Mouse (Mus musculus): ENCODE data around the gene Gm20388. TPM values are rescaled to one million over a fixed set of nuclear protein-coding genes. Genes with fewer than 3 reads are reported as not detected.

Gene Gm20388
- polyA plus RNA-seq, 1 experiment from 2014 or later = not detected

GRCm38 (mm10) chr8:120384745-120385144, 474.1 kb downstream of the Gm20388 start:
- peaks cover 27% of the 10 kb centered on the region for H3K4me1 ChIP-seq (replicated peaks; ENCODE audit: control insufficient read depth, insufficient read depth, low read length)
- H3K4me3 ChIP-seq (ENCODE audit: low read length) = no peak overlapping the region
- no peaks in the 10 kb centered on the region for H3K9me3 ChIP-seq (ENCODE audit: control insufficient read depth, low read length)
- H3K9ac ChIP-seq (ENCODE audit: low read length) = no peak overlapping the region
- H3K36me3 ChIP-seq (ENCODE audit: control insufficient read depth, insufficient read depth, low read length) = no peaks in the 10 kb centered on the region
- H3K27ac ChIP-seq (ENCODE audit: low read length) = no peak overlapping the region
- no peak overlapping the region for H3K4me2 ChIP-seq (ENCODE audit: low read depth, low read length)
- H3K27me3 ChIP-seq (ENCODE audit: control insufficient read depth, insufficient read depth, low read depth, low read length) = no peaks in the 10 kb centered on the region
- ATAC-seq (ENCODE audit: low read depth) = no peak

- Histone ChIP-seq H3K9me3 (ENCODE audit: control insufficient read depth, low read length) (no peaks in the 10 kb centered on the region), H3K4me1 (replicated peaks; ENCODE audit: control insufficient read depth, insufficient read depth, low read length) (peaks cover 10% of the 10 kb centered on the region), H3K9ac (ENCODE audit: low read length) (no peak overlapping the region), H3K4me2 (ENCODE audit: low read depth, low read length) (no peak overlapping the region), H3K36me3 (ENCODE audit: control insufficient read depth, insufficient read depth, low read length) (no peaks in the 10 kb centered on the region), H3K27ac (ENCODE audit: low read length) (no peak overlapping the region), H3K4me3 (ENCODE audit: low read length) (no peak overlapping the region), H3K27me3 (ENCODE audit: control insufficient read depth, insufficient read depth, low read depth, low read length) (no peaks in the 10 kb centered on the region)
- ATAC-seq (ENCODE audit: low read depth) = no peak
- 80% methylated on average over 6 of the region's 6 CpGs for WGBS
Observed at GRCm38 (mm10) chr8:120388246-120388645, 477.6 kb downstream of the Gm20388 start.

DNA sequence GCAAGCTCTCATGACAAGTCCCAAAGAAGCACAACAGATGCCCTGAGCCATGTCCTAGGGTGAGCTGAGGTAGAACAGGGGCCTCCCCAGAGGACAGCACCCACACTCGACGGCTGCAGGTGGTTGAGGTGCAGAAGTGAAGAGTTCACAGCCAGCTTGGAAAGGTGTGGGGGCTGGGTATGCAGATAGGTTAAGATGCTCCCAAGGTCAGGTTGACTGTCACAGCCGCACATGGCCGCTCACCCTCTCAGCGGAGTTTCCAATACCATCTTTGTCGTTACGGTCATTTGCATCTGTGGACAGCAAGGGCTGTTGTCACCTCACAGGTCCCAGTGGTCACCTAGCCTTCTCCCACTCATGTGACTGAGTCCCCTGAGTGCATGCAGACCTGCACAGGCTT, 480.0 kb downstream of the Gm20388 start:
- H3K27ac ChIP-seq (ENCODE audit: low read length) = no peak overlapping the region
- no peak overlapping the region for H3K4me3 ChIP-seq (ENCODE audit: low read length)
- no peaks in the 10 kb centered on the region for H3K27me3 ChIP-seq (ENCODE audit: control insufficient read depth, insufficient read depth, low read depth, low read length)
- no peak overlapping the region for H3K9ac ChIP-seq (ENCODE audit: low read length)
- H3K9me3 ChIP-seq (ENCODE audit: control insufficient read depth, low read length) = no peaks in the 10 kb centered on the region
- H3K36me3 ChIP-seq (ENCODE audit: control insufficient read depth, insufficient read depth, low read length) = no peaks in the 10 kb centered on the region
- WGBS = 95% methylated on average over 7 of the region's 7 CpGs
- ATAC-seq (ENCODE audit: low read depth) = no peak
- no peak overlapping the region for H3K4me2 ChIP-seq (ENCODE audit: low read depth, low read length)
- H3K4me1 ChIP-seq (replicated peaks; ENCODE audit: control insufficient read depth, insufficient read depth, low read length) = peaks cover 3% of the 10 kb centered on the region; the same call in 1 of the 2 replicates

DNA sequence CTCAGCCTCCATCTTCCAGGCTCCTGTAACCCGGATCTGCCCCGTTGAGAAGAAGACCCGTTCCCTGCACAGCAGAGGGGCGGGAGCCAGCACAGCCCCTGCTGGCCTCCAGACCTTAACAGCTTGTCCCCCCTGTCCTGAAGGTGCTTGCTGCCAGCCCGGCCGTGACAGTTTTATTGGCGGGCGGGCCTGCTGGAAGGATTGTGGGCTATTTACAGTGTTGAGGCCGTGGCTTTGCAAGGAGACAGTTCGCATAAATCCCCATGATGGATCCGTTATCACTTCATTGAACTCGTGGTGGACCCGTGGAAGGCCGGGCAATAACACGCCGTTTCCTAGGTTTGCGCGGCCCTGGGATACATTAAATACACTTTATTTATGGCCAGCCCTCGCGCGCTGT, 481.2 kb downstream of the Gm20388 start:
- Histone ChIP-seq H3K4me1 (replicated peaks; ENCODE audit: control insufficient read depth, insufficient read depth, low read length) (peaks cover 3% of the 10 kb centered on the region; the same call in 1 of the 2 replicates), H3K4me3 (ENCODE audit: low read length) (no peak overlapping the region), H3K9me3 (ENCODE audit: control insufficient read depth, low read length) (no peaks in the 10 kb centered on the region), H3K27ac (ENCODE audit: low read length) (no peak overlapping the region), H3K27me3 (ENCODE audit: control insufficient read depth, insufficient read depth, low read depth, low read length) (no peaks in the 10 kb centered on the region), H3K9ac (ENCODE audit: low read length) (no peak overlapping the region), H3K4me2 (ENCODE audit: low read depth, low read length) (no peak overlapping the region), H3K36me3 (ENCODE audit: control insufficient read depth, insufficient read depth, low read length) (no peaks in the 10 kb centered on the region)
- no peak for ATAC-seq (ENCODE audit: low read depth)
- WGBS = 45% methylated on average over 21 of the region's 21 CpGs

DNA sequence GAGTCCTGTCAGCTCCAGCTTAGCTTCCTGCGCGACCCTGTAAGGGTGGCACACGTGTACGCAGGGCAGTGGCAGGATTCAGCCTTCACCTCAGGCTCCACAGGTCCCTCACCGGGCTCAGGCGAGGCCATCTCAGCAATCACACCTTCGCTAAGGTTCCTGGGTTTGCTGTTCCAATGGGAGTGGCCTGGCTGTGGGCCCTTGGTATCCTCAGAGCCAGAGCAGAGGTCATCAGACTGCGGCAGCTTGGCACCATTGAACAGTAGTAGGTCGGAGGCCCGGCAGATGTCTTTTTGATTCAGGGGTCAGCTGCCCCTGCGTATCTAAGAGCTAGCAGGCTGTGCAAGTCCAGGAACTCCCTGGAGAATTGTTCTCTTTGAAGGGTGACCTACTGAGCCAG, 482.4 kb downstream of the Gm20388 start:
- no peaks in the 10 kb centered on the region for H3K9me3 ChIP-seq (ENCODE audit: control insufficient read depth, low read length)
- H3K36me3 ChIP-seq (ENCODE audit: control insufficient read depth, insufficient read depth, low read length) = no peaks in the 10 kb centered on the region
- WGBS = 79% methylated on average over 11 of the region's 11 CpGs
- peaks cover 12% of the 10 kb centered on the region for H3K4me1 ChIP-seq (replicated peaks; ENCODE audit: control insufficient read depth, insufficient read depth, low read length)
- H3K9ac ChIP-seq (ENCODE audit: low read length) = no peak overlapping the region; the same call in 1 of the 2 replicates
- no peak overlapping the region for H3K4me2 ChIP-seq (ENCODE audit: low read depth, low read length)
- no peak overlapping the region for H3K4me3 ChIP-seq (ENCODE audit: low read length)
- no peaks in the 10 kb centered on the region for H3K27me3 ChIP-seq (ENCODE audit: control insufficient read depth, insufficient read depth, low read depth, low read length)
- H3K27ac ChIP-seq (ENCODE audit: low read length) = no peak overlapping the region
- no peak for ATAC-seq (ENCODE audit: low read depth)

- H3K27me3 ChIP-seq (ENCODE audit: control insufficient read depth, insufficient read depth, low read depth, low read length) = no peaks in the 10 kb centered on the region
- H3K9me3 ChIP-seq (ENCODE audit: control insufficient read depth, low read length) = no peaks in the 10 kb centered on the region
- WGBS = 61% methylated on average over 9 of the region's 9 CpGs
- H3K27ac ChIP-seq (ENCODE audit: low read length) = no peak overlapping the region
- no peak overlapping the region for H3K4me3 ChIP-seq (ENCODE audit: low read length)
- H3K4me2 ChIP-seq (ENCODE audit: low read depth, low read length) = no peak overlapping the region
- H3K36me3 ChIP-seq (ENCODE audit: control insufficient read depth, insufficient read depth, low read length) = no peaks in the 10 kb centered on the region
- ATAC-seq (ENCODE audit: low read depth) = no peak
- peaks cover 20% of the 10 kb centered on the region for H3K4me1 ChIP-seq (replicated peaks; ENCODE audit: control insufficient read depth, insufficient read depth, low read length)
- H3K9ac ChIP-seq (ENCODE audit: low read length) = no peak overlapping the region
Observed at GRCm38 (mm10) chr8:120393871-120394275, 483.2 kb downstream of the Gm20388 start.

DNA sequence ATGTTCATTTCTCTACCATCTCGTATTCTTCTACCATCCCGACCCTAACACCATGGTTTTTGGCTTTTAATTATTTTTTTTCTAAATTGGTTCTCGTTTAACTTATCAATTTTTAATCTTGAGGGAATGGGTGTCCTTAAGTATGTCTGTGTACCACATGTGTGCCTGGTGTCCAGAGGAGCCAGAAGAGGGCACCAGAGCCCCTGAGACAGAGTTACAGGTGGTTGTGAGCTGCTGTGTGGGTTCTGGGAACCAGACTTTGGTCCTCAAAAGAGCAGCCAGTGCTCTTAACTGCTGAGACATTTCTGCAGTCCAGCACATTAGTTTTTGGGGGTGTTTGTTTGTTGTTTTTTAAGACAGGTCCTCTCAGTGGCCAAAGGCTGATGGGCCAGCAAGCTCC, 485.3 kb downstream of the Gm20388 start:
- no peaks in the 10 kb centered on the region for H3K36me3 ChIP-seq (ENCODE audit: control insufficient read depth, insufficient read depth, low read length)
- H3K27ac ChIP-seq (ENCODE audit: low read length) = no peak overlapping the region
- H3K4me3 ChIP-seq (ENCODE audit: low read length) = no peak overlapping the region
- peaks cover 25% of the 10 kb centered on the region for H3K4me1 ChIP-seq (replicated peaks; ENCODE audit: control insufficient read depth, insufficient read depth, low read length)
- no peak overlapping the region for H3K9ac ChIP-seq (ENCODE audit: low read length)
- ATAC-seq (ENCODE audit: low read depth) = no peak
- H3K4me2 ChIP-seq (ENCODE audit: low read depth, low read length) = no peak overlapping the region
- no peaks in the 10 kb centered on the region for H3K27me3 ChIP-seq (ENCODE audit: control insufficient read depth, insufficient read depth, low read depth, low read length)
- H3K9me3 ChIP-seq (ENCODE audit: control insufficient read depth, low read length) = no peaks in the 10 kb centered on the region
- WGBS = 88% methylated on average over 3 of the region's 3 CpGs

- H3K36me3 ChIP-seq (ENCODE audit: control insufficient read depth, insufficient read depth, low read length) = no peaks in the 10 kb centered on the region
- WGBS = 45% methylated on average over 3 of the region's 3 CpGs
- H3K27ac ChIP-seq (ENCODE audit: low read length) = peak overlapping the region; percentile 14; the same call in 1 of the 2 replicates
- no peaks in the 10 kb centered on the region for H3K9me3 ChIP-seq (ENCODE audit: control insufficient read depth, low read length)
- no peak overlapping the region for H3K4me2 ChIP-seq (ENCODE audit: low read depth, low read length)
- H3K4me1 ChIP-seq (replicated peaks; ENCODE audit: control insufficient read depth, insufficient read depth, low read length) = peaks cover 25% of the 10 kb centered on the region
- no peak overlapping the region for H3K9ac ChIP-seq (ENCODE audit: low read length)
- ATAC-seq (ENCODE audit: low read depth) = peak; percentile 59
- no peaks in the 10 kb centered on the region for H3K27me3 ChIP-seq (ENCODE audit: control insufficient read depth, insufficient read depth, low read depth, low read length)
- no peak overlapping the region for H3K4me3 ChIP-seq (ENCODE audit: low read length)
Observed at GRCm38 (mm10) chr8:120396756-120397155, 486.1 kb downstream of the Gm20388 start.

GRCm38 (mm10) chr8:120397444-120398411, 487.1 kb downstream of the Gm20388 start:
- WGBS = 39% methylated on average over 15 of the region's 15 CpGs
- Histone ChIP-seq H3K36me3 (ENCODE audit: control insufficient read depth, insufficient read depth, low read length) (no peaks in the 10 kb centered on the region), H3K4me2 (ENCODE audit: low read depth, low read length) (no peak overlapping the region), H3K4me1 (replicated peaks; ENCODE audit: control insufficient read depth, insufficient read depth, low read length) (peaks cover 25% of the 10 kb centered on the region), H3K4me3 (ENCODE audit: low read length) (no peak overlapping the region), H3K27ac (ENCODE audit: low read length) (peak overlapping the region; percentile 74), H3K27me3 (ENCODE audit: control insufficient read depth, insufficient read depth, low read depth, low read length) (no peaks in the 10 kb centered on the region), H3K9ac (ENCODE audit: low read length) (no peak overlapping the region), H3K9me3 (ENCODE audit: control insufficient read depth, low read length) (no peaks in the 10 kb centered on the region)
- ATAC-seq (ENCODE audit: low read depth) = peak; percentile 75
